Mouse (Mus musculus): ENCODE results near the gene Upk2.

- TF ChIP-seq EP300 (IDR thresholded peaks at IDR 0.05; ENCODE audit: insufficient read depth, low read depth, low read length) (no peak), CTCF (IDR thresholded peaks at IDR 0.05; ENCODE audit: low read depth, low read length) (no peak)
Observed at GRCm38 (mm10) chr9:44417156-44417891, 37.5 kb downstream of the Upk2 start.
